Mouse (Mus musculus) small intestine, adult 2 months (tissue): ENCODE data around the gene Zfp119b. TPM values are rescaled to one million over a fixed set of nuclear protein-coding genes. Genes with fewer than 3 reads are reported as not detected.
A peak's percentile ranks its signal among the peaks of the same experiment; 100 is the strongest.

Experiments used
- H3K27ac ChIP-seq: fragments of 200-500 bp; 2 replicates; pipeline ENCODE4 v1.5.1; 2012; ENCODE audit warnings: low read depth, low read length, control low read depth, inconsistent platforms; ENCODE audit not compliant: insufficient read depth
- H3K27me3 ChIP-seq: fragments of 200-500 bp; 2 replicates; pipeline ENCODE4 v1.6.1; 2012; ENCODE audit warnings: mild to moderate bottlenecking, moderate library complexity, low read length, inconsistent platforms; ENCODE audit not compliant: control insufficient read depth, insufficient read depth
- H3K36me3 ChIP-seq: fragments of 200-500 bp; 2 replicates; pipeline ENCODE4 v1.6.1; 2012; ENCODE audit warnings: mild to moderate bottlenecking, low read length, control low read depth, inconsistent platforms; ENCODE audit not compliant: control insufficient read depth, insufficient read depth
- H3K4me1 ChIP-seq: fragments of 200-500 bp; 2 replicates; pipeline ENCODE4 v1.6.1; 2012; ENCODE audit warnings: low read length, inconsistent platforms, mixed read lengths; ENCODE audit not compliant: control insufficient read depth, insufficient read depth, insufficient read length
- H3K4me3 ChIP-seq: fragments of 200-500 bp; 2 replicates; pipeline ENCODE4 v1.5.1; 2012; ENCODE audit warnings: low read depth, mild to moderate bottlenecking, control low read depth, inconsistent platforms, low read length, moderate library complexity
- CTCF ChIP-seq: fragments of 200-500 bp; IDR thresholded peaks from 2 replicates; pipeline ENCODE4 v1.5.1; 2012; ENCODE audit warnings: low read depth, mild to moderate bottlenecking, control low read depth, inconsistent platforms, low read length, moderate library complexity, mixed read lengths; ENCODE audit not compliant: insufficient replicate concordance, insufficient read length; ENCODE audit errors: extremely low read depth
- POLR2A ChIP-seq: fragments of 200-500 bp; IDR thresholded peaks from 2 replicates; pipeline ENCODE4 v1.6.1; 2012; ENCODE audit warnings: low read depth, mild to moderate bottlenecking, control low read depth, inconsistent platforms, low read length, moderate library complexity
- WGBS: fragments of 180-500 bp; shearing (Covaris S2); methylation state at CpG from one replicate; pipeline ENCODE4 v1.1.7; 2018; 5-methylcytosine and 5-hydroxymethylcytosine counted together
- polyA plus RNA-seq: library from polyadenylated mRNA; depleted of rRNA; stranded (reverse); fragments of >200 nt; gene quantifications from 2 replicates; pipeline ENCODE4 v1.2.3, GENCODE M21; 2012

Gene Zfp119b
- polyA plus RNA-seq, 1 experiment = 0.09 TPM

- peaks cover 4% of the 10 kb centered on the region; the same call in 1 of the 2 replicates for H3K4me1 ChIP-seq
- peaks cover 22% of the 10 kb centered on the region for H3K36me3 ChIP-seq
- H3K27me3 ChIP-seq = peaks cover 21% of the 10 kb centered on the region
- TF ChIP-seq CTCF (no peak), POLR2A (no peak)
- H3K27ac ChIP-seq = no peak within 1 kb of the TSS
- 10% methylated on average over 55 of the region's 55 CpGs for WGBS
- H3K4me3 ChIP-seq = peak within 1 kb of the TSS; percentile 56
Measured at GRCm38 (mm10) chr17:55969966-55970891, 20.9 kb upstream of the Zfp119b start, which contains the start of gene Shd. Gene Shd, plus strand, starts transcription at chr17:55970467.

DNA sequence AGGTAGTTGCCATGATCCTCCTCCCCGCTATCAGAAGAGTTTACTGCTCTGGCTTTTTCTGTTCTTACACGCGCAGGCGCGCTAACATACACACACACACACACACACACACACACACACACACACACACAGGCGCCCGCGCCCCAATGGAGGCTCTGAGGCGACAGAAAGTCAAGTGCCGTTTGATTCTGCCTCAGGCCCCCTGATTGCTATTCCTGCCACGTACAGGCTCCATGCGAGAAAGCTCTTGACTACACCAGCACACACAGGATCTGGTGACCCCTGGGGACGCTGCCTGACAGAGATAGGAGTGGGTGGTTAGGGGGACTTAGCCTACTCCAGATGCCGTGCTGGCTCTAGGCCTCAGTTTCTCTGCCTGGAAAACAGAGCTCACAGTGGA, 20.3 kb upstream of the Zfp119b start:
- TF ChIP-seq POLR2A = no peak
- TF ChIP-seq CTCF = no peak
- peaks cover 21% of the 10 kb centered on the region for H3K27me3 ChIP-seq
- WGBS = 34% methylated on average over 14 of the region's 14 CpGs
- H3K36me3 ChIP-seq = peaks cover 28% of the 10 kb centered on the region
- no peak overlapping the region for H3K27ac ChIP-seq
- no peak overlapping the region for H3K4me3 ChIP-seq
- H3K4me1 ChIP-seq = peaks cover 4% of the 10 kb centered on the region; the same call in 1 of the 2 replicates

DNA sequence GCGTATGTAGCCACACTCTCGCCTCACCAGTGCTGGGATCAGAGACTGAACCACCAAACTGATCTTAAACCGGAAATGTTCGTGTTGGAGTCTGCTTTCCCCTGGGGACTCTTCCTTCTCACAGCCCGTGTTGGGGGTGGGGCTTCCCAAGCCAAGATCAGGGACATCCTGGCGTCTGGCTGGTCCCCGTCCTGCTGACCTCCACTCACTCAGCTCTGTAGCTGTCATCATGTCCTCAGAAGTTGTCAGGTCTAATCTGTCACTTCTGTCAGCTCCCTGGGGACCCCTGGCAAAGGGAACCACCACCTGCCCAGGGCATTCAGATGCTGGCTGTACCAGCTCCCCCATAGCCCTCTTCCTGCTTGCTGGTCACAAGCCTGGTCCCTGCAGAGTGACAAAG, 18.9 kb upstream of the Zfp119b start:
- TF ChIP-seq POLR2A (no peak), CTCF (no peak)
- WGBS = 72% methylated on average over 7 of the region's 7 CpGs
- peaks cover 37% of the 10 kb centered on the region for H3K36me3 ChIP-seq
- no peak overlapping the region for H3K4me3 ChIP-seq
- H3K4me1 ChIP-seq = peaks cover 4% of the 10 kb centered on the region; the same call in 1 of the 2 replicates
- H3K27me3 ChIP-seq = peaks cover 21% of the 10 kb centered on the region
- no peak overlapping the region for H3K27ac ChIP-seq

GRCm38 (mm10) chr17:55967186-55967585, 17.9 kb upstream of the Zfp119b start:
- WGBS = 95% methylated on average over 4 of the region's 4 CpGs
- TF ChIP-seq CTCF (no peak), POLR2A (no peak)

GRCm38 (mm10) chr17:55964996-55965395, 15.7 kb upstream of the Zfp119b start:
- Histone ChIP-seq H3K36me3 (peaks cover 44% of the 10 kb centered on the region), H3K4me1 (peaks cover under 1% of the 10 kb centered on the region; the same call in 1 of the 2 replicates), H3K27ac (no peak overlapping the region), H3K4me3 (no peak overlapping the region), H3K27me3 (peaks cover 3% of the 10 kb centered on the region; the same call in 1 of the 2 replicates)
- TF ChIP-seq CTCF (no peak), POLR2A (no peak)
- 87% methylated on average over 9 of the region's 9 CpGs for WGBS

More at GRCm38 (mm10) chr17:55967186-55967585, 17.9 kb upstream of the Zfp119b start:
- Histone ChIP-seq H3K27ac (no peak overlapping the region), H3K36me3 (peaks cover 39% of the 10 kb centered on the region), H3K27me3 (peaks cover 21% of the 10 kb centered on the region), H3K4me1 (peaks cover 4% of the 10 kb centered on the region; the same call in 1 of the 2 replicates), H3K4me3 (no peak overlapping the region)

DNA sequence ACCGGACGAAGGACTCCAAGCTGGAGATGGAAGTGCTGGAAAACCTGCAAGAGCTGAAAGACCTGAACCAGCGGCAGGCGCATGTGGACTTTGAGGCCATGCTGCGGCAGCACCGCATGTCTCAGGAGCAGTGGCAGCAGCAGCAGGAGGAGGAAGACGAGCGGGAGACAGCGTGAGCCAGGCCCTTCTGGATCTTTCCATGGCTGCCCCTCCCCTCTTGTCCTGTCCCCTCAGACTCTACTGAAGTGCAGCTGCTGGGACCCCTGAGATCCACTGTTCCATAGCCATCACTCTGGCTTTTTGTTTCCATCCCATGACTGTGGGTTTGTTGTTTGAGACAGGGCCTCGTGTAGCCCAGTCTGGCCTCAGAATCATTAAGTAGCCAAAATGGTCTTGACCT, 15.2 kb upstream of the Zfp119b start:
- H3K4me1 ChIP-seq = peaks cover 4% of the 10 kb centered on the region; the same call in 1 of the 2 replicates
- no peak overlapping the region for H3K4me3 ChIP-seq
- WGBS = 97% methylated on average over 10 of the region's 10 CpGs
- no peak for TF ChIP-seq POLR2A
- TF ChIP-seq CTCF = no peak
- peaks cover 44% of the 10 kb centered on the region for H3K36me3 ChIP-seq
- H3K27me3 ChIP-seq = no peaks in the 10 kb centered on the region; the same call in 1 of the 2 replicates
- no peak overlapping the region for H3K27ac ChIP-seq

- no peaks in the 10 kb centered on the region for H3K27me3 ChIP-seq
- H3K27ac ChIP-seq = no peak overlapping the region
- peaks cover 7% of the 10 kb centered on the region; the same call in 1 of the 2 replicates for H3K4me1 ChIP-seq
- peaks cover 44% of the 10 kb centered on the region for H3K36me3 ChIP-seq
- TF ChIP-seq CTCF (no peak), POLR2A (no peak)
- no peak overlapping the region for H3K4me3 ChIP-seq
- WGBS = 63% methylated on average over 14 of the region's 14 CpGs
Measured at GRCm38 (mm10) chr17:55963171-55963570, 13.9 kb upstream of the Zfp119b start.
